Mouse (Mus musculus): Measurements from ENCODE around the gene Aurka. TPM values are rescaled to one million over a fixed set of nuclear protein-coding genes. Genes with fewer than 3 reads are reported as not detected.

The Aurka gene
- polyA plus RNA-seq, 1 experiment from 2014 or later: 8.4 TPM

DNA sequence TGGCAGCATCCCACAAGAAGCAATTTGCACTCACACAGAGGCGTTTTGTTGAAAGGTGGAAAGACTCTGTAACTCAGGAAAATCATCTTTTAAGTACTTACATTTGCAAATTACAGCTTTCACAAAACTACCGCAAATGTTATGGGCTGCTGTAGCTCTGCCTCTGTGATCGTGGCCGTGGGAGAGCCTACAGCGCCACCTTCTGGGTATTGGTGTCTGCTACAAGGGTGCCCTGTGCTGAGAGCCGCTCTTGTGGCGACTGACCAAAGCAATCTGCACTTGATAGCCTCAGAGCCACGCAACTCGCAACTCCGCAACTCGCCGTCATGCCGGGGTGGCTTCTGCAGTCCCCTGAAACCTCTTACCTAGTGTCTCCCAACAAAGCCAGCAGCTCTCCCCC lies 41.2 kb downstream of the Aurka start:
- Histone ChIP-seq H3K9ac (replicated peaks; ENCODE audit: low read depth, low read length) (no peak overlapping the region), H3K4me1 (ENCODE audit: control insufficient read depth, insufficient read depth, low read length) (no peaks in the 10 kb centered on the region), H3K4me3 (ENCODE audit: low read depth, low read length) (no peak overlapping the region), H3K27ac (ENCODE audit: low read depth, low read length) (no peak overlapping the region), H3K9me3 (ENCODE audit: control insufficient read depth, low read length) (no peaks in the 10 kb centered on the region), H3K36me3 (ENCODE audit: control insufficient read depth, insufficient read depth, low read length) (no peaks in the 10 kb centered on the region), H3K27me3 (ENCODE audit: control insufficient read depth, insufficient read depth, low read length) (no peaks in the 10 kb centered on the region; the same call in 1 of the 2 replicates), H3K4me2 (ENCODE audit: low read depth, low read length) (peak overlapping the region; percentile 37)
- peak; percentile 91 for ATAC-seq (ENCODE audit: low read depth)
- 3% methylated on average over 13 of the region's 13 CpGs for WGBS

DNA sequence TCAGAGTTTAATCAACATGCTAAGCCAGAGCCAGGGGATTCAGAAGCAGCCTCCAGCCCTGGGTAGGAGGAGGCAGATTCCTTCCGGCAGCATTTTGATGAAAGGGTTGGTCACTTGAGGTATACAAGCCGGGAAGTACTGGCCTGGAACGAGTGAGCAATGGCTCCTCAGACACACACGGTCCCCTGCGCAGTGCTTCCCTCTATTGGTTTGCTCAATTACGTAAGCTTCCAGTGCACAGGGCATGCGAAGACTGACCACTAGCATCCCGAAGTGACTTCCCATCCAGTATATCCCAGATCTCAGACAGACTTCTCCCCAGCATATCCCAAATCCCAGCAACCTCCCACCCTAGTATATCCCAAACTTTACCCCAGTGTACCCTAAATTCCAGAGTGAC lies 42.1 kb downstream of the Aurka start:
- ATAC-seq (ENCODE audit: low read depth): no peak
- H3K9ac ChIP-seq (replicated peaks; ENCODE audit: low read depth, low read length): no peak overlapping the region
- H3K4me1 ChIP-seq (ENCODE audit: control insufficient read depth, insufficient read depth, low read length): no peaks in the 10 kb centered on the region
- no peak overlapping the region for H3K4me3 ChIP-seq (ENCODE audit: low read depth, low read length)
- H3K36me3 ChIP-seq (ENCODE audit: control insufficient read depth, insufficient read depth, low read length): no peaks in the 10 kb centered on the region
- no peak overlapping the region for H3K4me2 ChIP-seq (ENCODE audit: low read depth, low read length)
- 71% methylated on average over 8 of the region's 8 CpGs for WGBS
- no peak overlapping the region for H3K27ac ChIP-seq (ENCODE audit: low read depth, low read length)
- no peaks in the 10 kb centered on the region for H3K9me3 ChIP-seq (ENCODE audit: control insufficient read depth, low read length)
- no peaks in the 10 kb centered on the region; the same call in 1 of the 2 replicates for H3K27me3 ChIP-seq (ENCODE audit: control insufficient read depth, insufficient read depth, low read length)

DNA sequence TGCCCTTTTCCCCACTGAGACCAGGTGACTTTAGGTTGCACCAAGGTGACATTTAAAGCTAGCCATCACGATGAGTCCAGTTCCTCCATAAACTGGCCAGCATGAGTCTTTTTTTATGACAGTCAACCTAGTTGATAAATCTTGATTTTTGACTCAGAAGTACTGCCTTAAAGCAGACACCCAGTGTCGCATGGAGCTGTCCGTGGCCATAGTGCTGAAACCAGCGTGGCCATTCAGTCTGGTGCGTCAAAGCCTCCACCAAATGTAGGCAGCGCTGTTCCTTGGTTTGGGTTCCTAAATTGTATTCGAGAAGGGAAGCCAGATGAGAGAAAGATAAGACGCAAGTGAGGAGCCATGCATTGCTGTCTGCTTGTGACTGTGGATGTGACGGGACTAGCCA lies 49.5 kb downstream of the Aurka start:
- H3K9ac ChIP-seq (replicated peaks; ENCODE audit: low read depth, low read length): no peak overlapping the region
- no peaks in the 10 kb centered on the region for H3K27me3 ChIP-seq (ENCODE audit: control insufficient read depth, insufficient read depth, low read length)
- no peak overlapping the region for H3K4me3 ChIP-seq (ENCODE audit: low read depth, low read length)
- H3K9me3 ChIP-seq (ENCODE audit: control insufficient read depth, low read length): no peaks in the 10 kb centered on the region
- H3K4me2 ChIP-seq (ENCODE audit: low read depth, low read length): no peak overlapping the region
- no peak for ATAC-seq (ENCODE audit: low read depth)
- WGBS: 26% methylated on average over 9 of the region's 9 CpGs
- H3K4me1 ChIP-seq (ENCODE audit: control insufficient read depth, insufficient read depth, low read length): no peaks in the 10 kb centered on the region
- H3K36me3 ChIP-seq (ENCODE audit: control insufficient read depth, insufficient read depth, low read length): no peaks in the 10 kb centered on the region
- no peak overlapping the region for H3K27ac ChIP-seq (ENCODE audit: low read depth, low read length)

DNA sequence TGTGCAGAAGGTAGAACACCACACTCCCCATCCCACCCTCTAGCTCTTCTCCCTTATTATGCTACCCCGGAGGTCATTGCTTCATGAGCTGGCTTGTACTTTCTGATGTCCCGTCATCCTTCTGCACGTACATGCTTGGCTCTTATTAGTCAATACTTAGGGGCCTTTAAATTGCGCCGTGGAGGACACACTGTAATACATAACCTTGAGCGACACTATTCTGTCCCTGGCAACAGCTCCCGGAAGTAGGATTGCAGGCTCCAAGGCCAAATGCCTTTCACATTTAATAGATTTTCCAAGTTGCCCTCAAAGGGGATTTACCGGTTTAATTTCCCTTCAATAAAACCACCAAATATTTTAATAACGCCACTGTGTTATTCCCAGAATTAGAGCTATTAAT lies 58.6 kb downstream of the Aurka start:
- no peak for ATAC-seq (ENCODE audit: low read depth)
- no peaks in the 10 kb centered on the region for H3K27me3 ChIP-seq (ENCODE audit: control insufficient read depth, insufficient read depth, low read length)
- H3K4me3 ChIP-seq (ENCODE audit: low read depth, low read length): no peak overlapping the region
- no peak overlapping the region for H3K4me2 ChIP-seq (ENCODE audit: low read depth, low read length)
- 74% methylated on average over 9 of the region's 9 CpGs for WGBS
- no peaks in the 10 kb centered on the region for H3K36me3 ChIP-seq (ENCODE audit: control insufficient read depth, insufficient read depth, low read length)
- H3K4me1 ChIP-seq (ENCODE audit: control insufficient read depth, insufficient read depth, low read length): no peaks in the 10 kb centered on the region
- no peaks in the 10 kb centered on the region for H3K9me3 ChIP-seq (ENCODE audit: control insufficient read depth, low read length)
- H3K27ac ChIP-seq (ENCODE audit: low read depth, low read length): no peak overlapping the region
- no peak overlapping the region for H3K9ac ChIP-seq (replicated peaks; ENCODE audit: low read depth, low read length)

- H3K9me3 ChIP-seq (ENCODE audit: control insufficient read depth, low read length): no peaks in the 10 kb centered on the region
- no peaks in the 10 kb centered on the region for H3K4me1 ChIP-seq (ENCODE audit: control insufficient read depth, insufficient read depth, low read length)
- no peak overlapping the region for H3K27ac ChIP-seq (ENCODE audit: low read depth, low read length)
- no peak overlapping the region for H3K4me2 ChIP-seq (ENCODE audit: low read depth, low read length)
- no peak overlapping the region for H3K4me3 ChIP-seq (ENCODE audit: low read depth, low read length)
- H3K9ac ChIP-seq (replicated peaks; ENCODE audit: low read depth, low read length): no peak overlapping the region
- no peak for ATAC-seq (ENCODE audit: low read depth)
- no peaks in the 10 kb centered on the region for H3K27me3 ChIP-seq (ENCODE audit: control insufficient read depth, insufficient read depth, low read length)
- no peaks in the 10 kb centered on the region for H3K36me3 ChIP-seq (ENCODE audit: control insufficient read depth, insufficient read depth, low read length)
- 53% methylated on average over 4 of the region's 4 CpGs for WGBS
Observed at GRCm38 (mm10) chr2:172306544-172306943, 63.8 kb downstream of the Aurka start.

Other genes with a start within 250 kb of the Aurka start
- gene Mc3r, start 122.0 kb downstream of the Aurka start, polyA plus RNA-seq (2014; fragmentation: Nextera tagmentation; extraction: Ambion mirVana): 0.12 TPM in 1 of 2 replicates, not detected in the other
- gene Fam210b, start 25.0 kb downstream of the Aurka start, polyA plus RNA-seq (2014; fragmentation: Nextera tagmentation; extraction: Ambion mirVana): 15.2 and 23.5 TPM in 2 replicates
- gene Cstf1, start 146 bp upstream of the Aurka start, polyA plus RNA-seq (2014; fragmentation: Nextera tagmentation; extraction: Ambion mirVana): 24.5 and 28.6 TPM in 2 replicates
- 0.16 and 0.36 TPM in 2 replicates for gene Cass4, start 23.3 kb upstream of the Aurka start, polyA plus RNA-seq (2014; fragmentation: Nextera tagmentation; extraction: Ambion mirVana)
- gene Rtf2, start 70.0 kb upstream of the Aurka start, polyA plus RNA-seq (2014; fragmentation: Nextera tagmentation; extraction: Ambion mirVana): 94.9 and 102 TPM in 2 replicates
- 0.80 and 1.2 TPM in 2 replicates for gene Gcnt7, start 88.1 kb upstream of the Aurka start, polyA plus RNA-seq (2014; fragmentation: Nextera tagmentation; extraction: Ambion mirVana)
- gene Fam209, start 102.0 kb upstream of the Aurka start, polyA plus RNA-seq (2014; fragmentation: Nextera tagmentation; extraction: Ambion mirVana): 0.82 TPM in 1 of 2 replicates, not detected in the other
- gene Tfap2c, start 179.1 kb upstream of the Aurka start, polyA plus RNA-seq (2014; fragmentation: Nextera tagmentation; extraction: Ambion mirVana): 0.09 and 0.18 TPM in 2 replicates

All from neural tube, embryonic 14.5 days (tissue).